Mouse (Mus musculus) limb, embryonic 12.5 days (tissue): ENCODE measurements around the gene Arhgap22. TPM values are rescaled to one million over a fixed set of nuclear protein-coding genes. Genes with fewer than 3 reads are reported as not detected.

Experiments used
- ATAC-seq: fragments of 200-750 bp; cut with Nextera tagmentation; 2 replicates; pipeline ENCODE4 v1.8.0; 2017; ENCODE audit warnings: low read depth, moderate TSS enrichment; ENCODE audit not compliant: insufficient number of reproducible peaks, insufficient read depth, low FRiP score, low TSS enrichment
- H3K27ac ChIP-seq: fragments of 300-500 bp; sonication (generic); 2 replicates; pipeline ENCODE4 v1.5.1; 2016; ENCODE audit warnings: mild to moderate bottlenecking, moderate library complexity
- H3K27me3 ChIP-seq: fragments of 300-500 bp; sonication (generic); 2 replicates; pipeline ENCODE4 v1.6.1; 2016; ENCODE audit warnings: mild to moderate bottlenecking, moderate library complexity
- H3K36me3 ChIP-seq: fragments of 300-500 bp; sonication (generic); 2 replicates; pipeline ENCODE4 v1.6.1; 2016; ENCODE audit warnings: mild to moderate bottlenecking, moderate library complexity
- H3K4me1 ChIP-seq: fragments of 300-500 bp; sonication (generic); replicated peaks from 2 replicates; pipeline ENCODE4 v1.6.1; 2016
- H3K4me2 ChIP-seq: fragments of 300-500 bp; sonication (generic); 2 replicates; pipeline ENCODE4 v1.6.1; 2016; ENCODE audit warnings: mild to moderate bottlenecking, moderate library complexity
- H3K4me3 ChIP-seq: fragments of 300-500 bp; sonication (generic); replicated peaks from 2 replicates; pipeline ENCODE4 v1.5.1; 2016; ENCODE audit warnings: mild to moderate bottlenecking
- H3K9ac ChIP-seq: fragments of 300-500 bp; sonication (generic); replicated peaks from 2 replicates; pipeline ENCODE4 v1.6.1; 2016; ENCODE audit warnings: mild to moderate bottlenecking, moderate library complexity
- H3K9me3 ChIP-seq: fragments of 300-500 bp; sonication (generic); 2 replicates; pipeline ENCODE4 v1.6.1; 2016; ENCODE audit warnings: mild to moderate bottlenecking, moderate library complexity
- WGBS: fragments of 180-500 bp; shearing (Covaris S2); methylation state at CpG from one replicate; pipeline ENCODE4 v1.1.7; 2016; 5-methylcytosine and 5-hydroxymethylcytosine counted together
- polyA plus RNA-seq: library from polyadenylated mRNA; unstranded; fragments of >200 nt; fragmentation: Nextera tagmentation; extraction: Ambion mirVana; gene quantifications from 2 replicates; pipeline ENCODE4 v1.2.1, GENCODE M21; 2016

Gene Arhgap22
- polyA plus RNA-seq, 1 experiment from 2014 or later = 5.2 TPM

- Histone ChIP-seq H3K9ac (no peak overlapping the region), H3K9me3 (no peaks in the 10 kb centered on the region), H3K4me2 (no peak overlapping the region), H3K27ac (no peak overlapping the region), H3K36me3 (no peaks in the 10 kb centered on the region), H3K27me3 (no peaks in the 10 kb centered on the region), H3K4me1 (no peaks in the 10 kb centered on the region), H3K4me3 (no peak overlapping the region)
- no peak for ATAC-seq
Measured at GRCm38 (mm10) chr14:33193762-33194161, 20.1 kb upstream of the Arhgap22 start.

GRCm38 (mm10) chr14:33194241-33194640 lies 19.6 kb upstream of the Arhgap22 start:
- no peaks in the 10 kb centered on the region for H3K36me3 ChIP-seq
- H3K27me3 ChIP-seq = no peaks in the 10 kb centered on the region
- H3K9me3 ChIP-seq = no peaks in the 10 kb centered on the region
- no peak overlapping the region for H3K27ac ChIP-seq
- H3K9ac ChIP-seq = no peak overlapping the region
- H3K4me3 ChIP-seq = no peak overlapping the region
- WGBS = 79% methylated on average over 3 of the region's 3 CpGs
- ATAC-seq = no peak
- H3K4me2 ChIP-seq = no peak overlapping the region
- no peaks in the 10 kb centered on the region for H3K4me1 ChIP-seq

GRCm38 (mm10) chr14:33202161-33202560 lies 11.7 kb upstream of the Arhgap22 start:
- WGBS = 69% methylated on average over 4 of the region's 4 CpGs
- no peak for ATAC-seq

GRCm38 (mm10) chr14:33202885-33203284 lies 10.9 kb upstream of the Arhgap22 start:
- Histone ChIP-seq H3K36me3 (no peaks in the 10 kb centered on the region), H3K4me1 (no peaks in the 10 kb centered on the region), H3K9me3 (no peaks in the 10 kb centered on the region), H3K4me3 (no peak overlapping the region), H3K4me2 (no peak overlapping the region), H3K9ac (no peak overlapping the region), H3K27ac (no peak overlapping the region), H3K27me3 (peaks cover 9% of the 10 kb centered on the region; the same call in 1 of the 2 replicates)
- WGBS = 84% methylated on average over 6 of the region's 6 CpGs
- no peak for ATAC-seq

More at GRCm38 (mm10) chr14:33202161-33202560, 11.7 kb upstream of the Arhgap22 start:
- H3K36me3 ChIP-seq = no peaks in the 10 kb centered on the region
- no peaks in the 10 kb centered on the region for H3K9me3 ChIP-seq
- peaks cover 8% of the 10 kb centered on the region; the same call in 1 of the 2 replicates for H3K27me3 ChIP-seq
- no peak overlapping the region for H3K4me2 ChIP-seq
- H3K4me1 ChIP-seq = no peaks in the 10 kb centered on the region
- H3K27ac ChIP-seq = no peak overlapping the region
- H3K9ac ChIP-seq = no peak overlapping the region
- no peak overlapping the region for H3K4me3 ChIP-seq

- Histone ChIP-seq H3K27ac (no peak overlapping the region), H3K4me3 (no peak overlapping the region), H3K9me3 (no peaks in the 10 kb centered on the region), H3K9ac (no peak overlapping the region), H3K4me1 (no peaks in the 10 kb centered on the region), H3K36me3 (no peaks in the 10 kb centered on the region), H3K4me2 (no peak overlapping the region), H3K27me3 (peaks cover 16% of the 10 kb centered on the region; the same call in 1 of the 2 replicates)
- ATAC-seq = no peak
- 87% methylated on average over 14 of the region's 14 CpGs for WGBS
Measured at GRCm38 (mm10) chr14:33203777-33204176, 10.0 kb upstream of the Arhgap22 start.

GRCm38 (mm10) chr14:33205280-33205965 lies 8.4 kb upstream of the Arhgap22 start:
- Histone ChIP-seq H3K9ac (peak overlapping the region; percentile 42; the same call in 1 of the 2 replicates), H3K27ac (no peak overlapping the region), H3K27me3 (peaks cover 16% of the 10 kb centered on the region; the same call in 1 of the 2 replicates), H3K4me3 (peak overlapping the region; percentile 29), H3K4me2 (peak overlapping the region; percentile 55), H3K9me3 (no peaks in the 10 kb centered on the region), H3K4me1 (no peaks in the 10 kb centered on the region), H3K36me3 (no peaks in the 10 kb centered on the region)
- WGBS = 46% methylated on average over 17 of the region's 24 CpGs
- ATAC-seq = no peak

- Histone ChIP-seq H3K4me3 (no peak overlapping the region), H3K9me3 (no peaks in the 10 kb centered on the region), H3K4me2 (no peak overlapping the region), H3K27me3 (peaks cover 16% of the 10 kb centered on the region; the same call in 1 of the 2 replicates), H3K36me3 (no peaks in the 10 kb centered on the region), H3K4me1 (no peaks in the 10 kb centered on the region), H3K9ac (no peak overlapping the region), H3K27ac (no peak overlapping the region)
- WGBS = 24% methylated on average over 2 of the region's 2 CpGs
- ATAC-seq = 0 out of 2 replicates have a peak, but pooled peaks have one; percentile 34
Measured at GRCm38 (mm10) chr14:33207011-33207410, 6.8 kb upstream of the Arhgap22 start.

GRCm38 (mm10) chr14:33208331-33208730 lies 5.5 kb upstream of the Arhgap22 start:
- 25% methylated on average over 5 of the region's 5 CpGs for WGBS

GRCm38 (mm10) chr14:33210806-33211205 lies 3.0 kb upstream of the Arhgap22 start:
- Histone ChIP-seq H3K9ac (no peak overlapping the region), H3K36me3 (no peaks in the 10 kb centered on the region), H3K9me3 (no peaks in the 10 kb centered on the region), H3K27me3 (peaks cover 28% of the 10 kb centered on the region), H3K4me2 (no peak overlapping the region), H3K4me1 (peaks cover 6% of the 10 kb centered on the region), H3K4me3 (no peak overlapping the region), H3K27ac (no peak overlapping the region)
- ATAC-seq = no peak
- WGBS = 76% methylated on average over 8 of the region's 8 CpGs

More at GRCm38 (mm10) chr14:33208331-33208730, 5.5 kb upstream of the Arhgap22 start:
- Histone ChIP-seq H3K36me3 (no peaks in the 10 kb centered on the region), H3K27me3 (peaks cover 16% of the 10 kb centered on the region; the same call in 1 of the 2 replicates), H3K9me3 (no peaks in the 10 kb centered on the region), H3K4me2 (no peak overlapping the region), H3K4me1 (no peaks in the 10 kb centered on the region), H3K9ac (no peak overlapping the region), H3K27ac (no peak overlapping the region), H3K4me3 (no peak overlapping the region)
- no peak for ATAC-seq

GRCm38 (mm10) chr14:33212271-33212957 lies 1.4 kb upstream of the Arhgap22 start:
- WGBS = 52% methylated on average over 5 of the region's 5 CpGs
- Histone ChIP-seq H3K4me2 (no peak overlapping the region), H3K36me3 (no peaks in the 10 kb centered on the region), H3K4me1 (peaks cover 6% of the 10 kb centered on the region), H3K9ac (no peak overlapping the region), H3K27me3 (peaks cover 41% of the 10 kb centered on the region), H3K4me3 (no peak overlapping the region), H3K27ac (no peak overlapping the region), H3K9me3 (no peaks in the 10 kb centered on the region)
- ATAC-seq = no peak

- Histone ChIP-seq H3K27ac (no peak overlapping the region), H3K36me3 (no peaks in the 10 kb centered on the region), H3K27me3 (peaks cover 40% of the 10 kb centered on the region), H3K9me3 (no peaks in the 10 kb centered on the region), H3K9ac (no peak overlapping the region), H3K4me1 (peaks cover 6% of the 10 kb centered on the region), H3K4me3 (no peak overlapping the region), H3K4me2 (no peak overlapping the region)
- ATAC-seq = no peak
- WGBS = 88% methylated on average over 12 of the region's 12 CpGs
Measured at GRCm38 (mm10) chr14:33212958-33213309, 892 bp upstream of the Arhgap22 start.
